Mouse (Mus musculus) lung, postnatal 0 days (tissue): Measurements from ENCODE around the gene Mybpc2. TPM values are rescaled to one million over a fixed set of nuclear protein-coding genes. Genes with fewer than 3 reads are reported as not detected.

Source experiments
- ATAC-seq: fragments of 200-750 bp; cut with Nextera tagmentation; 2 replicates; pipeline ENCODE4 v1.8.0; 2017; ENCODE audit warnings: moderate library complexity
- DNase-seq: peaks from one replicate; pipeline ENCODE4 v3.0.0-alpha.2; 2016; ENCODE audit warnings: low spot score
- H3K27ac ChIP-seq: fragments of 300-500 bp; sonication (generic); 2 replicates; pipeline ENCODE4 v1.5.1; 2014; ENCODE audit warnings: antibody characterized with exemption, mild to moderate bottlenecking, low read length, mixed read lengths
- H3K27me3 ChIP-seq: fragments of 300-500 bp; sonication (generic); replicated peaks from 2 replicates; pipeline ENCODE4 v1.6.1; 2014; ENCODE audit warnings: low read length, mixed read lengths; ENCODE audit not compliant: insufficient read depth
- H3K36me3 ChIP-seq: fragments of 300-500 bp; sonication (generic); 2 replicates; pipeline ENCODE4 v1.6.1; 2014; ENCODE audit warnings: low read length, mixed read lengths; ENCODE audit not compliant: insufficient read depth
- H3K4me1 ChIP-seq: fragments of 300-500 bp; sonication (generic); 2 replicates; pipeline ENCODE4 v1.6.1; 2014; ENCODE audit warnings: antibody characterized with exemption, low read depth, low read length, mixed read lengths; ENCODE audit not compliant: insufficient read depth
- H3K4me2 ChIP-seq: fragments of 300-500 bp; sonication (generic); replicated peaks from 2 replicates; pipeline ENCODE4 v1.6.1; 2014; ENCODE audit warnings: low read depth, mild to moderate bottlenecking, low read length, moderate library complexity, mixed read lengths
- H3K4me3 ChIP-seq: fragments of 300-500 bp; sonication (generic); 2 replicates; pipeline ENCODE4 v1.5.1; 2014; ENCODE audit warnings: low read depth, low read length
- H3K9ac ChIP-seq: fragments of 300-500 bp; sonication (generic); replicated peaks from 2 replicates; pipeline ENCODE4 v1.6.1; 2014; ENCODE audit warnings: low read depth, mild to moderate bottlenecking
- H3K9me3 ChIP-seq: fragments of 300-500 bp; sonication (generic); 2 replicates; pipeline ENCODE4 v1.6.1; 2016; ENCODE audit warnings: low read length, mixed read lengths
- CTCF ChIP-seq: IDR thresholded peaks from 2 replicates; pipeline ENCODE4 v1.5.1; 2016; ENCODE audit warnings: antibody characterized with exemption, mild to moderate bottlenecking
- EP300 ChIP-seq: IDR thresholded peaks from 2 replicates; pipeline ENCODE4 v1.6.1; 2016; ENCODE audit warnings: antibody characterized with exemption, mild to moderate bottlenecking, control low read depth
- WGBS: fragments of 180-500 bp; shearing (Covaris S2); extraction: QIAGEN DNeasy Blood & Tissue Kit; methylation state at CpG from one replicate; pipeline ENCODE4 v1.1.7; 2014; 5-methylcytosine and 5-hydroxymethylcytosine counted together
- polyA plus RNA-seq: library from polyadenylated mRNA; unstranded; fragments of >200 nt; fragmentation: Nextera tagmentation; extraction: Ambion mirVana; gene quantifications from 2 replicates; pipeline ENCODE4 v1.2.1, GENCODE M21; 2015

The Mybpc2 gene
- polyA plus RNA-seq, 1 experiment from 2014 or later, result 0.37 TPM

DNA sequence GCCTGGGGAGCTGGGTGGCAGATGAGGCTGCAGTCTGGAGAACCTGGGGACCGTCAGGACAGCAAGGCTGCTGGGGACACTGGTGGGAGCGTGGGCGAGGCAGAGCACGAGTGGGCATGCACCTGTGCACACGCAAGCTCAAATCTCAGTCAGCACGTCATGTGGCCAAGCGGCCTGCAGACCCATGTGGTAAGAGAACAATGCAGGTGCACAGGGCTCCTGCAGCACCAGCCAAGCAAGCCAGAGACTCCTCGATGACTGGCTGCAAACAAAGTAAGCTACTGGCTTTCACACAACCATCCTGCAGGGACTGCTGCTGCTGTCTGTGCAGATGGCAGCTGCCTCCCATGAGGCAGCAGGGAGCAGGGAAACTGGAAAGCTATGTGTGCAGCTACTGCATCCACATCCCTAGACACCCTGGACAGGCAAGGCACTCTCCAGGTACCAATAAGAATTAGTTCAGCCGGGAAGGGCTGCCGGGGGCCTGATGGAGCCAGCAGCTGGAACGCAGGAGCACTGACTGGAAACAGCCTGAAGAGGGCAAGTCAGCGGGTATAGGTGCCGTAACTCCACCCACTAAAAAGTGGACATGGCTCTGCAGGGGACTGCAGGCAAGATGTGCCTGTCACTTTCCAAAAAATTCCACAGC lies 37.4 kb downstream of the Mybpc2 start:
- no peak for ATAC-seq
- H3K4me1 ChIP-seq, result no peaks in the 10 kb centered on the region
- H3K36me3 ChIP-seq, result peaks cover 11% of the 10 kb centered on the region; the same call in 1 of the 2 replicates
- no peaks in the 10 kb centered on the region for H3K27me3 ChIP-seq
- no peak overlapping the region for H3K27ac ChIP-seq
- H3K4me3 ChIP-seq, result no peak overlapping the region
- 59% methylated on average over 13 of the region's 13 CpGs for WGBS
- DNase-seq, result no peak
- no peaks in the 10 kb centered on the region for H3K9me3 ChIP-seq
- TF ChIP-seq CTCF (no peak), EP300 (no peak)
- no peak overlapping the region for H3K9ac ChIP-seq
- H3K4me2 ChIP-seq, result no peak overlapping the region

DNA sequence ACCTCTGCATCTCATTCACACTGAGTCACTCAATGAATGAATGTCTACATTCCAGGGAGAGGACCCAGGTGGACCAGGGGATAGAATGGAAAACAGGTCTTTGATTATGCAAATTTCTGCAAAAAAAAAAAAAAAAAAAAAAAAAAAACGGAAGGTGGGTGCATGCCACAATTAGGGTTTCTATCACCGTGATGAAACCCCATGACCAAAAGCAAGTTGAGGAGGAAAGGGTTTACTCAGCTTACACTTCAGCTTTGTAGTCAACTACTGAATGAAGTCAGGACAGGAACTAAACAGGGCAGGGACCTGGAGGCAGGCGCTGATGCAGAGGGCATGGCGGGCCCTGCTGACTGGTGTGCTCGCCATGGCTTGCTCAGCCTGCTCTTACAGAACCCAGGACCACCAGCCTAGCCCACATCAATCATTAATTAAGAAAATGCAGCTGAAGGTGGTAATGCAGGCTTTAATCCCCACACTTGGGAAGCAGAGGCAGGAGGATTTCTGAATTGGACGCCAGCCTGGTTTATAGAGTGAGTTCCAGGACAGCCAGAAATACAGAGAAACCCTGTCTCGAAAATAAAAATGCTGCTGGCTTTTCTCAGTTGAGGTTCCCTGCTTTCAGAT lies 38.8 kb downstream of the Mybpc2 start:
- WGBS, result 73% methylated on average over 6 of the region's 7 CpGs
- no peak for TF ChIP-seq EP300
- TF ChIP-seq CTCF, result no peak
- Histone ChIP-seq H3K4me3 (no peak overlapping the region), H3K27ac (no peak overlapping the region), H3K4me1 (no peaks in the 10 kb centered on the region), H3K36me3 (peaks cover 5% of the 10 kb centered on the region; the same call in 1 of the 2 replicates), H3K9ac (no peak overlapping the region), H3K9me3 (no peaks in the 10 kb centered on the region), H3K27me3 (no peaks in the 10 kb centered on the region), H3K4me2 (no peak overlapping the region)
- DNase-seq (no peak), ATAC-seq (no peak)

DNA sequence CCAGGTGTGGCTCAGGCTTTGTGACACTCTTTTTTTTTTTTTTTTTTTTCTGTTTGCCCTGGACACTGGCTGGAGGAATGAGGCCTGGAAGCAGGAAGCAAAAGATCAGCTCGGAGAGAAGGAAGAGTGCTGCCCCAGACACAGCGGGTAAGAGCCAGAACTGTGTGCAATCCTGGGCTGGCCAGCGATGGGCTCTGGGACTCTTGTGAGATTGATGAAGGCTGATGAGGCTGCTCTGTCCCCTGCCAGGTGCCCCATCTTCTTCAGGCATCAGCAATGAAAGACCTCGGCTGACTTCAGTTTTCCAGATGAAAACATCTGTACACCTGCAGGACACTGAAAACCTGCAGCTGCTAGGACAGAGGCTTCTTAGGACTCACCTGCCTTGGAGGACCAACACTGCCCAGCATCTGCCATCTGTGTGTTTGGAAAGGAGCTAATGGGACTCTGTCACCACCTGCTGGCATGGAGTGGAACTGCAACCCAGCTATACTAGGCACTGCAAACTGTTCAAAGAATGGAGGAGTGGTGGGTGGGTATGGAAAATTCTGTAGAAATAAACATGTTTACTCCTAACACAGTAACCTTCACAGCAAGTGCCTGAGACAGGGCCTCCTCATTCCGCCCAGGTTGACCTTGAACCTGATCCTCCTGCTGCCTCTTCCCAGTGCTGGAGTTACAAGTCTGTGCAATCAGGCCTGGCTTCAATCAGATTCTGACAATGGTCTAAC lies 39.5 kb downstream of the Mybpc2 start:
- WGBS, result 32% methylated on average over 5 of the region's 5 CpGs
- no peaks in the 10 kb centered on the region for H3K27me3 ChIP-seq
- peaks cover under 1% of the 10 kb centered on the region; the same call in 1 of the 2 replicates for H3K36me3 ChIP-seq
- DNase-seq (peak; percentile 77), ATAC-seq (peak; percentile 68)
- no peak overlapping the region for H3K9ac ChIP-seq
- no peaks in the 10 kb centered on the region for H3K4me1 ChIP-seq
- no peak overlapping the region for H3K4me3 ChIP-seq
- H3K9me3 ChIP-seq, result no peaks in the 10 kb centered on the region
- TF ChIP-seq EP300 (no peak), CTCF (peak; percentile 99)
- no peak overlapping the region for H3K27ac ChIP-seq
- H3K4me2 ChIP-seq, result no peak overlapping the region

DNA sequence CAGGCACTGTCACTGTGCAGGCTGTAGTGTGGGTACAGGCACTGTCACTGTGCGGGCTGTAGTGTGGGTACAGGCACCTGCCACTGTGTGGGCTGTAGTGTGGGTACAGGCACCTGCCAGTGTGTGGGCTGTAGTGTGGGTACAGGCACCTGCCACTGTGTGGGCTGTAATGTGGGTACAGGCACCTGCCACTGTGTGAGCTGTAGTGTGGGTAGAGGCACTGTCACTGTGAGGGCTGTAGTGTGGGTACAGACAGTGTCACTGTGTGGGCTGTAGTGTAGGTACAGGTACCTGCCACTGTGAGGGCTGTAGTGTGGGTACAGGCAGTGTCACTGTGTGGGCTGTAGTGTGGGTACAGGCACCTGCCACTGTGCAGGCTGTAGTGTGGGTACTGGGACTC lies 40.3 kb downstream of the Mybpc2 start:
- H3K9ac ChIP-seq, result no peak overlapping the region
- H3K4me2 ChIP-seq, result no peak overlapping the region
- no peak overlapping the region for H3K4me3 ChIP-seq
- no peaks in the 10 kb centered on the region for H3K27me3 ChIP-seq
- DNase-seq, result no peak
- TF ChIP-seq CTCF, result no peak
- TF ChIP-seq EP300, result no peak
- no peaks in the 10 kb centered on the region; the same call in 1 of the 2 replicates for H3K36me3 ChIP-seq
- WGBS, result 90% methylated on average over 1 of the region's 1 CpGs
- H3K27ac ChIP-seq, result no peak overlapping the region
- no peaks in the 10 kb centered on the region for H3K4me1 ChIP-seq
- no peaks in the 10 kb centered on the region for H3K9me3 ChIP-seq
- no peak for ATAC-seq

DNA sequence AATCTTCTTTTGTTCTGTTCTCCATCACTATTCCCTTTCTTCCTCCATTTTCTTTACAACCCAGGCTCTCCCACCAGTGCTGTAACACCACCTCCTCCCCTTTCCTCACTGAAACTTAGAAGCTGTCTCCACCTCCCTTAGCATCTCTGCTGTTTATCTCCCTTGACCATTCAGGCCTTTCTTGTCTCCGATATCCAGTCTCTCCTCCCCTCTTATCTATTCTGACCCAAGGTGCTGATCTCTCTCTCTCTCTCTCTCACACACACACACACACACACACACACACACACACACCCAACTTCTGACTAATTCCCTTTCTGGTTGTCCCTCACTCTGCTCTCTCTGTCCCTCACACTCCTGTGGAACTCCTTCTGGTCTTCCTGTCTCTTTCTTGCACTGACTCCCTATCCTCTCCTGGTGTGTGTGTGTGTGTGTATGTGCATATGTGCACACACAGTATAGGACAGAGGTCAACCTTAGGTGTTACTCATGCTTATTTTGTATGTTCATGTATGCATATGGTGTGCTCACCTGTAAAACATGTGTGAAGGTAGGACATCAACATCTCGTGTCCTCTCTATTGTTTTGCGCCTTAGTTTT lies 41.5 kb downstream of the Mybpc2 start:
- no peak overlapping the region for H3K4me3 ChIP-seq
- 55% methylated on average over 3 of the region's 3 CpGs for WGBS
- no peak overlapping the region for H3K9ac ChIP-seq
- H3K36me3 ChIP-seq, result no peaks in the 10 kb centered on the region
- DNase-seq (no peak), ATAC-seq (no peak)
- no peak overlapping the region for H3K27ac ChIP-seq
- TF ChIP-seq CTCF (no peak), EP300 (no peak)
- no peak overlapping the region for H3K4me2 ChIP-seq
- no peaks in the 10 kb centered on the region for H3K27me3 ChIP-seq
- H3K4me1 ChIP-seq, result no peaks in the 10 kb centered on the region
- H3K9me3 ChIP-seq, result no peaks in the 10 kb centered on the region

DNA sequence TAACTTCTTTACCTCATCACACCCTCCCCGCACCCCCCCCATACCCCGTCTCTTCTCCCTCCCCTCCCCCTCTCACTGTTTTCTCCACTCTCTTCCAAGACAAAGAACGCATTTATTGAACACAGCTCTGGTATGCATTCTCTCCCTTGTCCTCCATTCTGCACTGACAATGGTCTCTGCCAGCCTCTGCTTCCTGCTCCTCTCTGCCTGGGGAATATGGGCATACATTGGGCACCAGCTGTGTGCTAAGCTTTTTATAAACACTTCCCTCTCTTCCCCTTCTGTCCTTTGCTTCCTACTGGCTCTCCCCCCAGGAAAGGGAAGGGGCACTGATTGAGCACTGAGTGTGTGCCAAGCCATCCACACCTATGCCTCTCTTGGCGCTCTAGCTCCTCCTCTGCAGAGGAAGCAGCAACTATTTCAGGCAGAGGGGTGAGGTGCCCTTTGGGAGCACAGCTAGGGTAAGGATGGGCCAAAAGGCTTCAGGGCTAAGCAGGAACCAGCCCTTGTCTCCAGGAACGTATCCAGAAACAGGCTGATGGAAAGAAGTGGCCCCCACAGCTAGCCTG lies 49.3 kb downstream of the Mybpc2 start:
- no peak for DNase-seq
- no peak overlapping the region for H3K4me2 ChIP-seq
- no peak overlapping the region for H3K27ac ChIP-seq

More for the DNA sequence above, 49.3 kb downstream of the Mybpc2 start:
- ATAC-seq, result no peak
- H3K9me3 ChIP-seq, result no peaks in the 10 kb centered on the region
- no peak overlapping the region for H3K9ac ChIP-seq
- no peaks in the 10 kb centered on the region for H3K36me3 ChIP-seq
- H3K4me1 ChIP-seq, result peaks cover 14% of the 10 kb centered on the region
- no peaks in the 10 kb centered on the region for H3K27me3 ChIP-seq
- H3K4me3 ChIP-seq, result no peak overlapping the region
- 23% methylated on average over 5 of the region's 5 CpGs for WGBS
- TF ChIP-seq CTCF (no peak), EP300 (no peak)
